ENCODE assay signal across 9 mouse cellular contexts in genomic region chr10:88304302-88304701, GRCm38 (mm10).
A peak's percentile ranks its signal among the peaks of the same experiment; 100 is the strongest.
DNase-seq lines count a peak whose midpoint lies in the region; ATAC-seq and TF ChIP-seq lines count a peak whose summit lies in the region.
"Had no signal": no experiment of that assay in that cellular context is flagged by ENCODE, and none has a peak within 500 bp of the region (broad histone marks: within the 10 kb centered on the region; RNA-seq: fewer than 3 reads in every experiment).

No protein-coding gene starts in this region.

- TF ChIP-seq CTCF in hindbrain, postnatal 0 days (IDR thresholded peaks at IDR 0.05; ENCODE audit: low read depth) = peak; percentile 83

- no peaks in the 10 kb centered on the region for H3K27me3 ChIP-seq in hindbrain, postnatal 0 days (ENCODE audit: insufficient read depth, low read length)
- H3K27me3 ChIP-seq: neural tube, embryonic 12.5 days had no signal

- H3K9me3 ChIP-seq in hindbrain, postnatal 0 days (ENCODE audit: low read length) = no peaks in the 10 kb centered on the region
- H3K9me3 ChIP-seq: neural tube, embryonic 12.5 days had no signal

- peak; percentile 27 for DNase-seq in T-cell, adult 2 months (ENCODE audit: low spot score)
- peak; percentile 11 for DNase-seq in cerebellum, adult 11-12 months
- peak; percentile 14 to 68 for DNase-seq in frontal cortex, postnatal 14 days (ENCODE audit: low spot score in 2 of 2)
- DNase-seq in hindbrain, postnatal 0 days (ENCODE audit: low spot score) = peak; percentile 85
- DNase-seq in left cerebral cortex, adult 11 months (ENCODE audit: low spot score) = peak; percentile 56
- DNase-seq in right cerebral cortex, postnatal 4 days = peak; percentile 72

- H3K4me3 ChIP-seq in hindbrain, postnatal 0 days (ENCODE audit: low read length) = no peak overlapping the region
- H3K4me3 ChIP-seq: neural tube, embryonic 12.5 days had no signal

- 13% methylated on average over 4 of the region's 4 CpGs for WGBS in hindbrain, postnatal 0 days

- H3K4me2 ChIP-seq in hindbrain, postnatal 0 days (ENCODE audit: low read depth, low read length) = no peak overlapping the region
- H3K4me2 ChIP-seq: neural tube, embryonic 12.5 days had no signal

- no peak overlapping the region for H3K9ac ChIP-seq in hindbrain, postnatal 0 days (replicated peaks; ENCODE audit: low read length)
- H3K9ac ChIP-seq: neural tube, embryonic 12.5 days had no signal

- peak; percentile 74 for ATAC-seq in hindbrain, postnatal 0 days
- peak; percentile 77 for ATAC-seq in megakaryocyte-erythroid progenitor cell, adult 5-6 weeks (replicated peaks; ENCODE audit: low FRiP score, low TSS enrichment, poor library complexity, severe bottlenecking)
- no peak for ATAC-seq in erythroblast, adult 5-6 weeks (replicated peaks; ENCODE audit: low FRiP score, poor library complexity, severe bottlenecking)

- H3K36me3 ChIP-seq in hindbrain, postnatal 0 days (ENCODE audit: insufficient read depth, low read length) = no peaks in the 10 kb centered on the region
- H3K36me3 ChIP-seq: neural tube, embryonic 12.5 days had no signal

- no peaks in the 10 kb centered on the region for H3K4me1 ChIP-seq in hindbrain, postnatal 0 days (ENCODE audit: insufficient read depth, low read length)
- H3K4me1 ChIP-seq: neural tube, embryonic 12.5 days had no signal

- no peak overlapping the region for H3K27ac ChIP-seq in hindbrain, postnatal 0 days
- H3K27ac ChIP-seq: neural tube, embryonic 12.5 days had no signal

Comparison
In these comparisons a context has a peak if more than half of its experiments do, and no peak if none do; other contexts are left out.
1. DNase-seq: peak in every context shown above with its lines; median percentile 85 in hindbrain, postnatal 0 days; 72 in right cerebral cortex, postnatal 4 days; 56 in left cerebral cortex, adult 11 months; 41 in frontal cortex, postnatal 14 days; 27 in T-cell, adult 2 months; 11 in cerebellum, adult 11-12 months.